Mouse (Mus musculus) CH12.LX (cell line): ENCODE measurements around the gene Scrn2. TPM values are rescaled to one million over a fixed set of nuclear protein-coding genes. Genes with fewer than 3 reads are reported as not detected.
A peak's percentile ranks its signal among the peaks of the same experiment; 100 is the strongest.

ENCODE experiments used
- DNase-seq: peaks from one replicate; pipeline ENCODE4 v3.0.0-alpha.2; 2013; ENCODE audit errors: extremely low read depth
- H3K27ac ChIP-seq: 2 replicates; pipeline ENCODE4 v1.5.1; 2012; ENCODE audit warnings: low read depth, mild to moderate bottlenecking, control low read depth, moderate library complexity; ENCODE audit not compliant: insufficient read depth
- H3K27me3 ChIP-seq: replicated peaks from 2 replicates; pipeline ENCODE3; 2012; ENCODE audit warnings: inconsistent platforms
- H3K36me3 ChIP-seq, 2 experiments: replicated peaks in 1 of 2; 2 replicates each; pipeline versions ENCODE3 to v1.6.1; 2012; ENCODE audit warnings: inconsistent platforms in 1 of 2, low read length in 1 of 2, mild to moderate bottlenecking in 1 of 2, mixed read lengths in 1 of 2, moderate library complexity in 1 of 2; ENCODE audit not compliant: control insufficient read depth in 1 of 2, insufficient read depth in 1 of 2
- H3K4me1 ChIP-seq, 2 experiments: 2 replicates each; pipeline ENCODE4 v1.6.1; 2012; ENCODE audit warnings: inconsistent platforms in 1 of 2, moderate library complexity in 1 of 2; ENCODE audit not compliant: insufficient read depth in 2 of 2, control insufficient read depth in 1 of 2
- H3K4me2 ChIP-seq: 2 replicates; pipeline ENCODE4 v1.6.1; 2012; ENCODE audit warnings: low read depth, mild to moderate bottlenecking, control low read depth; ENCODE audit not compliant: poor library complexity, insufficient read depth, severe bottlenecking
- H3K4me3 ChIP-seq, 3 experiments: fragments of 150-350 bp in 1 of 3; sonication (generic) in 1 of 3; replicated peaks in 1 of 3; 2 replicates each; pipeline versions ENCODE3 to v1.5.1; 2011 to 2012; ENCODE audit warnings: low read depth in 2 of 3, low read length in 2 of 3, mild to moderate bottlenecking in 2 of 3, moderate library complexity in 2 of 3, control low read depth in 1 of 3, improper control_type of control experiment in 1 of 3, inconsistent platforms in 1 of 3, mixed read lengths in 1 of 3; ENCODE audit not compliant: poor library complexity in 1 of 3
- H3K79me2 ChIP-seq: replicated peaks from 2 replicates; pipeline ENCODE4 v1.6.1; 2012; ENCODE audit warnings: mild to moderate bottlenecking, moderate library complexity; ENCODE audit not compliant: control insufficient read depth, poor library complexity, insufficient read depth, severe bottlenecking; ENCODE audit errors: extremely low read depth
- H3K9ac ChIP-seq: 2 replicates; pipeline ENCODE4 v1.6.1; 2012; ENCODE audit warnings: low read depth, mild to moderate bottlenecking, control low read depth, moderate library complexity; ENCODE audit not compliant: insufficient read depth
- H3K9me3 ChIP-seq: replicated peaks from 2 replicates; pipeline ENCODE3; 2012; ENCODE audit warnings: low read length, inconsistent platforms, mixed read lengths
- CHD1 ChIP-seq: IDR thresholded peaks from 2 replicates; pipeline ENCODE4 v1.6.1; 2012; ENCODE audit warnings: low read depth, low read length, improper control_type of control experiment, inconsistent platforms
- CTCF ChIP-seq, 2 experiments: IDR thresholded peaks in 1 of 2; conservative IDR thresholded peaks in 1 of 2; 2 replicates each; pipeline ENCODE4 v1.5.1; 2011 to 2012; ENCODE audit warnings: low read depth in 2 of 2, low read length in 2 of 2, improper control_type of control experiment in 1 of 2, inconsistent platforms in 1 of 2, mild to moderate bottlenecking in 1 of 2, moderate library complexity in 1 of 2
- E2F4 ChIP-seq: IDR thresholded peaks from 2 replicates; pipeline ENCODE4 v1.6.1; 2011; ENCODE audit warnings: low read depth, low read length, improper control_type of control experiment; ENCODE audit not compliant: insufficient replicate concordance
- EP300 ChIP-seq: IDR thresholded peaks from 2 replicates; pipeline ENCODE4 v1.6.1; 2011; ENCODE audit warnings: low read length, improper control_type of control experiment
- ETS1 ChIP-seq: conservative IDR thresholded peaks from 2 replicates; pipeline ENCODE4 v1.6.1; 2012; ENCODE audit warnings: low read depth, mild to moderate bottlenecking, inconsistent platforms, low read length, improper control_type of control experiment, moderate library complexity
- GABPA ChIP-seq: IDR thresholded peaks from 2 replicates; pipeline ENCODE4 v1.6.1; 2012; ENCODE audit warnings: low read depth, low read length, improper control_type of control experiment, inconsistent platforms; ENCODE audit not compliant: insufficient replicate concordance
- HCFC1 ChIP-seq: IDR thresholded peaks from 2 replicates; pipeline ENCODE4 v1.6.1; 2012; ENCODE audit warnings: low read depth, mild to moderate bottlenecking, inconsistent platforms, low read length, improper control_type of control experiment
- JUN ChIP-seq: IDR thresholded peaks from 2 replicates; pipeline ENCODE4 v1.6.1; 2011; ENCODE audit warnings: low read depth, mild to moderate bottlenecking, low read length, improper control_type of control experiment, moderate library complexity; ENCODE audit not compliant: insufficient read depth
- JUND ChIP-seq: conservative IDR thresholded peaks from 2 replicates; pipeline ENCODE4 v1.6.1; 2011; ENCODE audit warnings: low read depth, low read length, improper control_type of control experiment
- MAFK ChIP-seq: IDR thresholded peaks from 2 replicates; pipeline ENCODE4 v1.6.1; 2011; ENCODE audit warnings: low read length, improper control_type of control experiment; ENCODE audit not compliant: insufficient replicate concordance
- MAX ChIP-seq: IDR thresholded peaks from 2 replicates; pipeline ENCODE4 v1.6.1; 2011; ENCODE audit warnings: low read length, improper control_type of control experiment
- MYC ChIP-seq: IDR thresholded peaks from 2 replicates; pipeline ENCODE4 v1.6.1; 2011; ENCODE audit warnings: low read depth, mild to moderate bottlenecking, improper control_type of control experiment, low read length
- NELFE ChIP-seq: IDR thresholded peaks from 2 replicates; pipeline ENCODE4 v1.6.1; 2011; ENCODE audit warnings: low read depth, low read length, improper control_type of control experiment
- PAX5 ChIP-seq: IDR thresholded peaks from 2 replicates; pipeline ENCODE4 v1.6.1; 2012; ENCODE audit warnings: low read length, inconsistent platforms, mixed read lengths
- RAD21 ChIP-seq: IDR thresholded peaks from 2 replicates; pipeline ENCODE4 v1.6.1; 2011; ENCODE audit warnings: low read depth, mild to moderate bottlenecking, low read length, improper control_type of control experiment, moderate library complexity
- RCOR1 ChIP-seq: conservative IDR thresholded peaks from 2 replicates; pipeline ENCODE4 v1.6.1; 2012; ENCODE audit warnings: low read depth, mild to moderate bottlenecking, inconsistent platforms, low read length, improper control_type of control experiment
- SIN3A ChIP-seq: IDR thresholded peaks from 2 replicates; pipeline ENCODE4 v1.6.1; 2012; ENCODE audit warnings: low read length, improper control_type of control experiment, inconsistent platforms
- SMC3 ChIP-seq: IDR thresholded peaks from 2 replicates; pipeline ENCODE4 v1.6.1; 2011; ENCODE audit warnings: low read depth, low read length, improper control_type of control experiment
- TCF12 ChIP-seq: IDR thresholded peaks from 2 replicates; pipeline ENCODE4 v1.6.1; 2014; ENCODE audit warnings: low read depth, mild to moderate bottlenecking, inconsistent platforms, low read length, improper control_type of control experiment
- UBTF ChIP-seq: IDR thresholded peaks from 2 replicates; pipeline ENCODE4 v1.6.1; 2012; ENCODE audit warnings: low read depth, mild to moderate bottlenecking, inconsistent platforms, low read length, improper control_type of control experiment, moderate library complexity
- USF2 ChIP-seq: conservative IDR thresholded peaks from 2 replicates; pipeline ENCODE4 v1.6.1; 2011; ENCODE audit warnings: low read depth, low read length, improper control_type of control experiment
- ZC3H11A ChIP-seq: IDR thresholded peaks from 2 replicates; pipeline ENCODE4 v1.6.1; 2012; ENCODE audit warnings: low read depth, mild to moderate bottlenecking, inconsistent platforms, low read length, improper control_type of control experiment
- ZMIZ1 ChIP-seq: IDR thresholded peaks from 2 replicates; pipeline ENCODE4 v1.6.1; 2012; ENCODE audit warnings: low read depth, mild to moderate bottlenecking, inconsistent platforms, low read length, improper control_type of control experiment
- ZNF384 ChIP-seq: IDR thresholded peaks from 2 replicates; pipeline ENCODE4 v1.6.1; 2012; ENCODE audit warnings: low read depth, low read length, improper control_type of control experiment, inconsistent platforms
- dilution Hi-C: fragments of 300-500 bp; cut with MboI; formaldehyde crosslinking; loops from 2 replicates; pipeline ENCODE4 v1.14.3; 2020; ENCODE audit warnings: low sequenced_read_pairs; ENCODE audit not compliant: extremely low pct_unique_long_range_greater_than_20kb, extremely low pct_ligation_motif_present
- in situ Hi-C: fragments of 300-500 bp; cut with MboI; formaldehyde crosslinking; loops from 3 replicates; pipeline ENCODE4 v1.14.3; 2019; ENCODE audit warnings: low sequenced_read_pairs, low pct_ligation_motif_present, low pct_unique_long_range_greater_than_20kb, mixed read lengths
- polyA plus RNA-seq: library from polyadenylated mRNA; unstranded; fragments of >175 nt; gene quantifications from 2 replicates; pipeline ENCODE4 v1.2.1, GENCODE M21; 2012; ENCODE audit warnings: low read depth; ENCODE audit not compliant: insufficient read length
- total RNA-seq, 2 experiments: library from RNA; depleted of rRNA; stranded (reverse); fragments of 300-350 nt in 1 of 2; fragments of >200 nt in 1 of 2; gene quantifications; 2 replicates each; pipeline ENCODE4 v1.2.3; 2012 to 2014

Gene Scrn2
- total and polyA plus RNA-seq, 3 experiments, result 34.5 to 55.8 (median 35.2) TPM

- TF ChIP-seq PAX5, result no peak
These were observed 11.5 kb downstream of the Scrn2 start, which contains the start of the genes Lrrc46 and Mrpl10 (continued) for GRCm38 (mm10) chr11:97041022-97041899.

DNA sequence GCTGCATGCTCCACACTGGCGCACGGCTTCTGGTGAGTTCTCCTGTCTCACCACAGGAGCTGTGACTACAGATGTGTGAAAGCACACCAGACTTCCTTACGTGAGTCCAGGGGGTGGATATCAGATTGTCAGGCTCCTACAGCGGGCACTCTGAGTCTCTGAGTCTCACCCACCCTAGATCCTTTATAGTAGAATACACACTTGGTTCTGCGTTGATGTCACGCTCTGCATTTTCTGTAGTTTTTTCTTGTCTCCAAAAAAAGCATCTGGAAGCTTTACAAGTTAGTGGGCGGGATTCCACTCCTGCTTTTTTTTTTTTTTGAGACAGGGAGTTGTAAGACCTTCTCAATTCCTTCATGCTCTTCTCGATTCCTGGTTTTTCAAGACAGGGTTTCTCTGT, 15.2 kb downstream of the Scrn2 start:
- H3K4me2 ChIP-seq, result no peak overlapping the region
- in situ Hi-C loops (no loop called here), dilution Hi-C loops (no loop called here)
- TF ChIP-seq MAX (no peak), ZNF384 (no peak), NELFE (no peak)
- no peak for DNase-seq
- peaks cover 30% of the 10 kb centered on the region for H3K79me2 ChIP-seq
- peaks cover 4% of the 10 kb centered on the region for H3K9me3 ChIP-seq
- no peak overlapping the region for H3K4me3 ChIP-seq
- no peak overlapping the region for H3K9ac ChIP-seq
- H3K27me3 ChIP-seq, result no peaks in the 10 kb centered on the region
- peaks cover 33 to 62% of the 10 kb centered on the region in 2 experiments for H3K36me3 ChIP-seq
- no peak overlapping the region for H3K27ac ChIP-seq
- peaks cover 4 to 29% of the 10 kb centered on the region in 2 experiments; a peak in 3 of 4 replicates for H3K4me1 ChIP-seq

- peak; percentile 62 for DNase-seq
- Histone ChIP-seq H3K79me2 (peaks cover 31% of the 10 kb centered on the region), H3K4me2 (no peak overlapping the region), H3K36me3 (peaks cover 33 to 62% of the 10 kb centered on the region in 2 experiments), H3K4me1 (peaks cover 7 to 31% of the 10 kb centered on the region in 2 experiments), H3K4me3 (no peak overlapping the region), H3K9ac (no peak overlapping the region), H3K9me3 (peaks cover 4% of the 10 kb centered on the region)
- in situ Hi-C loops, result no loop called here
- TF ChIP-seq E2F4 (no peak), MYC (peak; percentile 80), GABPA (no peak), JUND (no peak), ETS1 (no peak), ZNF384 (peak; percentile 84), NELFE (no peak), EP300 (no peak), RAD21 (peak; percentile 32), UBTF (no peak), PAX5 (no peak), CTCF (conservative IDR thresholded peaks at IDR 0.05 in 1 of 2, IDR thresholded peaks at IDR 0.05 in 1 of 2; ENCODE audit: low read depth in 2 of 2, low read length in 2 of 2) (peak in 1 of 2 experiments; percentile 74; a peak in 2 of 4 replicates), MAFK (no peak), ZC3H11A (no peak), USF2 (no peak), ZMIZ1 (no peak), MAX (peak; percentile 45; the same call in 1 of the 2 replicates), TCF12 (no peak), CHD1 (no peak), JUN (no peak), HCFC1 (no peak), SMC3 (peak; percentile 48), SIN3A (no peak), RCOR1 (no peak)
- TF ChIP-seq, all 38 proteins: peak for 6
- dilution Hi-C loops, result no loop called here
- H3K27me3 ChIP-seq, result no peaks in the 10 kb centered on the region
- H3K27ac ChIP-seq, result no peak overlapping the region
These were observed 16.1 kb downstream of the Scrn2 start for GRCm38 (mm10) chr11:97045861-97046260.
